Mouse (Mus musculus): ENCODE measurements at regions not wholly inside any gene's neighbourhood (a gene's known extent, or its start where the extent isn't known, plus 50 kb on each side); places are given as distances from the start of the nearest gene placed in this dataset.

DNA sequence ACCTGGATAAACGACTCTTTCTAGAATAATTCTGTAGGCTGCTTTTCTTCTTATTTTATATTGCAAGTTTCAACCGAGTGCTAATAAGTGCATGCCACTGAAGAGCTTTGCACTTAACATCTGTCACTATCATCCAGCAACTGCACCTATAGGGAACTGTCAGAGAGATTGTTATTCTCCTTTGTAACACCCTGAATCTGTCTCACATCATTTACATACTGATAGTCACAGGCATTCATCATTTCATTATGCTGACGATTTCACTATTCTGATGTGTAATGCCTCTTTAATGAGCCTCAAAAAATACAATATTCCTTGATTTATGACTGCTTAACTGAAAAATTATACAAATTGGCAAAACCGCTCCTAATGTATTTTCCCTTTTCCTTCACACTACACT lies 1959.2 kb upstream of the Tenm3 start:
- no peak for DNase-seq (ENCODE audit: low spot score in 2 of 2)

DNA sequence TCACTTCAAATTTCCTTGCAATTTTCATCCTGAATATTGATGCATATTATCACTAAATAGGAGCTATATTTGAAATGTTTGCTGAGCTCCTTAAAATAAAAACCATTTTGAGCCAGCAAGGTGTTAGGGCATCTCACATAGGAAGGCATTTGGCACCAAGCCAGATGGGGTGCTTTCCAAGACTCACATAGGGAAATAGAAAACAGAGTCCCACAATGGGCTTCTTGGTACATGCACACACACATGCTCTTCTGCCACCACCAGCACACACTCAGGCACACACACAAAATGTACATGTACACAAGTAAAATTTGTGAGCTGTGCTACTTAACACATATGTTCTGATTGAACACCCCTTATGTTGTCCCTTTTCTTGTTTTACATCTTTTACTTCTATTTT lies 1943.7 kb upstream of the Tenm3 start:
- peak in 1 of 2 experiments; percentile 4 for DNase-seq (ENCODE audit: low spot score in 2 of 2)

DNA sequence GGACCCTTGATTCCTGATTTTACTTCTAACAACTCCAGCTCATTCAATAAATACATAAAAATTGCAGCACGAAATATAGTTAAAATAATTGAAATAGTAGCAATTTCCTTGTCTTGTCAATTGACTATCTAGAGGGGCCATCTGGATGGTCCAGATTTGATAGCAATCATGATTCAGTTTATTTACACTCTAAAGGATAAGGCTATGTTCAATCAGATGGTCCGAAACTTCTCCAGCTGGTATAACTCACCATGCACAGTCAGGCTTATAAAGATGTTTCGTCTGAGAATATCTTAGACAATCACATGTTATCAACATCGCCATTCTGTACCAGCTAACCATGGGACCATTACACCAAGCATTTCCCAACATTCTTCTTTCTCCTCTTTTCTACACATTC lies 1926.9 kb upstream of the Tenm3 start:
- no peak for DNase-seq (ENCODE audit: low spot score in 2 of 2)
